In the genomic region with DNA sequence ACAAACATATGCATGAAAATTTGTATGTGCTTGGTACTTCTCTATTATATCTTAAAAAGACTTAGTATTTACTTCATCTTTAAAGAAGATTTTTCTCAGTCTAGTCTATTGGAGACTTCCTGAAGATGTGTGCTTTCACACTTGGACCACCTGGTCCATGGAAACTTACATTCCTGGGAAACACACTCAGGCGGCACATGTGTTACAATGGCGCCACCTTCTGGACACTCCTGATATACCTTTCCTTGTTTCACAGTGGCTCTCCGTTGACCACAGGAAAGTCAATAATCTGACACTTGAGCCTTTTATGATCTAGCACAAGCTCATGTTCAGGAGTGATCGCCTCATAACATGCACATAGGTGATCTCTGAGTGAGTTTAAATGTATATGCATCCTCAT, we compare ENCODE assay signal across 9 mouse cellular contexts.
DNase-seq lines count a peak whose midpoint lies in the region; ATAC-seq and TF ChIP-seq lines count a peak whose summit lies in the region.
"Had no signal": no experiment of that assay in that cellular context is flagged by ENCODE, and none has a peak within 500 bp of the region (broad histone marks: within the 10 kb centered on the region; RNA-seq: fewer than 3 reads in every experiment).

No protein-coding gene starts in this region.

- H3K9ac ChIP-seq in forebrain, postnatal 0 days, result no peak overlapping the region
- no peak overlapping the region for H3K9ac ChIP-seq in intestine, embryonic 15.5 days
- H3K9ac ChIP-seq in midbrain, embryonic 14.5 days (replicated peaks; ENCODE audit: low read length), result no peak overlapping the region
- H3K9ac ChIP-seq: lung, embryonic 15.5 days had no signal

- H3K4me1 ChIP-seq in forebrain, postnatal 0 days (ENCODE audit: insufficient read depth), result no peaks in the 10 kb centered on the region
- H3K4me1 ChIP-seq in intestine, embryonic 15.5 days (replicated peaks), result no peaks in the 10 kb centered on the region
- H3K4me1 ChIP-seq in midbrain, embryonic 14.5 days (ENCODE audit: control insufficient read depth, insufficient read depth, low read length), result no peaks in the 10 kb centered on the region
- H3K4me1 ChIP-seq: lung, embryonic 15.5 days had no signal

- ATAC-seq in forebrain, postnatal 0 days, result peak; percentile 68
- ATAC-seq in intestine, embryonic 15.5 days, result peak; percentile 47; the same call in 1 of the 2 replicates
- peak; percentile 40; the same call in 1 of the 2 replicates for ATAC-seq in midbrain, embryonic 14.5 days (ENCODE audit: low FRiP score, low TSS enrichment)

- no peaks in the 10 kb centered on the region for H3K36me3 ChIP-seq in forebrain, postnatal 0 days (ENCODE audit: insufficient read depth)
- no peaks in the 10 kb centered on the region for H3K36me3 ChIP-seq in intestine, embryonic 15.5 days
- H3K36me3 ChIP-seq in midbrain, embryonic 14.5 days (ENCODE audit: control insufficient read depth, insufficient read depth, low read length), result no peaks in the 10 kb centered on the region
- H3K36me3 ChIP-seq: lung, embryonic 15.5 days had no signal

- no peak overlapping the region for H3K4me2 ChIP-seq in forebrain, postnatal 0 days (ENCODE audit: low read depth)
- no peak overlapping the region for H3K4me2 ChIP-seq in intestine, embryonic 15.5 days (replicated peaks)
- H3K4me2 ChIP-seq in midbrain, embryonic 14.5 days (ENCODE audit: low read length), result no peak overlapping the region
- H3K4me2 ChIP-seq: lung, embryonic 15.5 days had no signal

- peak; percentile 15 for DNase-seq in cerebellum, adult 11 months
- no peak for DNase-seq in cerebellum, adult 9-11 months
- peak; percentile 80 for DNase-seq in brain, embryonic 14.5 days (ENCODE audit: low read depth)
- peak; percentile 72 for DNase-seq in forebrain, postnatal 0 days
- peak; percentile 11 to 13 for DNase-seq in left cerebral cortex, adult 8-10 months (ENCODE audit: low spot score in 2 of 2)
- DNase-seq in midbrain, embryonic 14.5 days, result peak; percentile 87
- peak; percentile 15 for DNase-seq in testis, postnatal 14 days (ENCODE audit: low spot score)

- TF ChIP-seq POLR2A in brain, embryonic 14.5 days (IDR thresholded peaks at IDR 0.05; ENCODE audit: borderline replicate concordance, extremely low read depth, insufficient read depth, insufficient read length, poor library complexity, severe bottlenecking), result no peak

- TF ChIP-seq CTCF in brain, embryonic 14.5 days (IDR thresholded peaks at IDR 0.05; ENCODE audit: borderline replicate concordance, extremely low read depth, insufficient read depth, insufficient read length), result peak; percentile 85
- peak; percentile 90 for TF ChIP-seq CTCF in forebrain, postnatal 0 days (IDR thresholded peaks at IDR 0.05; ENCODE audit: low read depth)

- no peak overlapping the region for H3K4me3 ChIP-seq in forebrain, postnatal 0 days (ENCODE audit: low read depth, low read length)
- H3K4me3 ChIP-seq in intestine, embryonic 15.5 days (replicated peaks), result no peak overlapping the region
- no peak overlapping the region for H3K4me3 ChIP-seq in midbrain, embryonic 14.5 days (replicated peaks; ENCODE audit: low read depth, low read length)
- H3K4me3 ChIP-seq: lung, embryonic 15.5 days had no signal

- 4% methylated on average over 4 of the region's 4 CpGs for WGBS in forebrain, postnatal 0 days
- 2% methylated on average over 4 of the region's 4 CpGs for WGBS in intestine, embryonic 15.5 days
- 2% methylated on average over 4 of the region's 4 CpGs for WGBS in midbrain, embryonic 14.5 days

- no peaks in the 10 kb centered on the region for H3K27me3 ChIP-seq in forebrain, postnatal 0 days (ENCODE audit: insufficient read depth, low read length)
- no peaks in the 10 kb centered on the region for H3K27me3 ChIP-seq in intestine, embryonic 15.5 days (replicated peaks)
- no peaks in the 10 kb centered on the region for H3K27me3 ChIP-seq in midbrain, embryonic 14.5 days (ENCODE audit: control insufficient read depth, insufficient read depth, low read length)
- H3K27me3 ChIP-seq: lung, embryonic 15.5 days had no signal

- no peaks in the 10 kb centered on the region for H3K9me3 ChIP-seq in forebrain, postnatal 0 days (ENCODE audit: low read length)
- H3K9me3 ChIP-seq in intestine, embryonic 15.5 days, result no peaks in the 10 kb centered on the region
- H3K9me3 ChIP-seq in midbrain, embryonic 14.5 days (ENCODE audit: control insufficient read depth, low read length), result no peaks in the 10 kb centered on the region
- H3K9me3 ChIP-seq: lung, embryonic 15.5 days had no signal

- no peak overlapping the region for H3K27ac ChIP-seq in forebrain, postnatal 0 days (ENCODE audit: low read depth, low read length)
- no peak overlapping the region for H3K27ac ChIP-seq in intestine, embryonic 15.5 days
- no peak overlapping the region for H3K27ac ChIP-seq in midbrain, embryonic 14.5 days (replicated peaks; ENCODE audit: low read depth, low read length)
- H3K27ac ChIP-seq: lung, embryonic 15.5 days had no signal
